Mouse (Mus musculus) forebrain, embryonic 14.5 days (tissue): ENCODE results near the gene Tpd52l2. TPM values are rescaled to one million over a fixed set of nuclear protein-coding genes. Genes with fewer than 3 reads are reported as not detected.

ENCODE experiments used
- ATAC-seq: fragments of 200-750 bp; cut with Nextera tagmentation; 2 replicates; pipeline ENCODE4 v1.8.0; 2017; ENCODE audit warnings: mild to moderate bottlenecking, moderate library complexity
- DNase-seq: peaks from one replicate; pipeline ENCODE4 v3.0.0-alpha.2; 2015; ENCODE audit warnings: low spot score
- H3K27ac ChIP-seq: fragments of 300-500 bp; sonication (generic); 2 replicates; pipeline ENCODE4 v1.5.1; 2014; ENCODE audit warnings: low read depth, mild to moderate bottlenecking, control low read depth, low read length, moderate library complexity
- H3K27me3 ChIP-seq: fragments of 300-500 bp; sonication (generic); replicated peaks from 2 replicates; pipeline ENCODE4 v1.6.1; 2014; ENCODE audit warnings: low read length, control low read depth, mixed read lengths; ENCODE audit not compliant: control insufficient read depth, insufficient read depth
- H3K36me3 ChIP-seq: fragments of 300-500 bp; sonication (generic); 2 replicates; pipeline ENCODE4 v1.6.1; 2014; ENCODE audit warnings: low read length, control low read depth; ENCODE audit not compliant: control insufficient read depth, insufficient read depth
- H3K4me1 ChIP-seq: fragments of 300-500 bp; sonication (generic); 2 replicates; pipeline ENCODE4 v1.6.1; 2014; ENCODE audit warnings: antibody characterized with exemption, low read length, control low read depth; ENCODE audit not compliant: control insufficient read depth, insufficient read depth
- H3K4me2 ChIP-seq: fragments of 300-500 bp; sonication (generic); 2 replicates; pipeline ENCODE4 v1.6.1; 2014; ENCODE audit warnings: mild to moderate bottlenecking, control low read depth, low read length
- H3K4me3 ChIP-seq: fragments of 300-500 bp; sonication (generic); 2 replicates; pipeline ENCODE4 v1.5.1; 2014; ENCODE audit warnings: low read depth, low read length, control low read depth
- H3K9ac ChIP-seq: fragments of 300-500 bp; sonication (generic); 2 replicates; pipeline ENCODE4 v1.6.1; 2014; ENCODE audit warnings: mild to moderate bottlenecking, low read length, control low read depth, moderate library complexity
- H3K9me3 ChIP-seq: fragments of 300-500 bp; sonication (generic); replicated peaks from 2 replicates; pipeline ENCODE4 v1.6.1; 2016; ENCODE audit warnings: low read length, control low read depth, mixed read lengths; ENCODE audit not compliant: control insufficient read depth
- WGBS: fragments of 180-500 bp; shearing (Covaris S2); extraction: QIAGEN DNeasy Blood & Tissue Kit; methylation state at CpG from one replicate; pipeline ENCODE4 v1.1.7; 2014; 5-methylcytosine and 5-hydroxymethylcytosine counted together
- polyA plus RNA-seq: library from polyadenylated mRNA; unstranded; fragments of >200 nt; fragmentation: Nextera tagmentation; extraction: Ambion mirVana; gene quantifications from 2 replicates; pipeline ENCODE4 v1.2.1, GENCODE M21; 2014

The Tpd52l2 gene
- 143 and 151 TPM in 2 replicates for polyA plus RNA-seq

GRCm38 (mm10) chr2:181496831-181497547 lies at the start of gene Tpd52l2:
Gene Tpd52l2 (plus strand): TSS chr2:181497142.
- H3K9ac ChIP-seq = peak within 1 kb of the TSS; percentile 90
- H3K36me3 ChIP-seq = peaks cover 20% of the 10 kb centered on the region
- H3K4me1 ChIP-seq = peaks cover 7% of the 10 kb centered on the region
- H3K27me3 ChIP-seq = no peaks in the 10 kb centered on the region
- H3K4me2 ChIP-seq = peak within 1 kb of the TSS; percentile 69
- peak within 1 kb of the TSS; percentile 86 for H3K27ac ChIP-seq
- peak within 1 kb of the TSS; percentile 92 for H3K4me3 ChIP-seq
- ATAC-seq (peak; percentile 99), DNase-seq (peak; percentile 99)
- WGBS = under 1% methylated on average over 46 of the region's 46 CpGs
- no peaks in the 10 kb centered on the region for H3K9me3 ChIP-seq

GRCm38 (mm10) chr2:181452181-181452580 lies 44.8 kb upstream of the Tpd52l2 start:
- whole genome bisulfite sequencing = 71% methylated on average over 4 of the region's 4 CpGs

DNA sequence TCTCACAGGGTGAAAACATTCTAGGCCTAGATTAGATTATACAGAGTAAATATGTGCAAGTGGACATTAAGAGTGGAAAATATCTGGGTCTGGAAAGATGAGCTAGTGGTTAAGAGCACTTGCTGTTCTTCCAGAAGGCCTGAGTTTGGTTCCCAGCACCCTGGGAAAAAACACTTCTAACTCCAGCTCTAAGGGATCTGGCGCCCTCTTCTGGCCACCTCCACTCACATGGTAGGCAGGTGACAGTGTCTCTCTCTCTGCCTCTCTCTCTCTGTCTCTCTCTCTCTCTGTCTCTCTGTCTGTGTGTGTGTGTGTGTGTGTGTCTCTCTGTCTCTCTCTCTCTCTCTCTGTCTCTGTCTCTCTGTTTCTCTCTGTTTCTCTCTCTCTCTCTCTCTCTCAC lies 43.7 kb upstream of the Tpd52l2 start:
- H3K27ac ChIP-seq = no peak overlapping the region
- no peak overlapping the region for H3K4me2 ChIP-seq
- H3K4me1 ChIP-seq = peaks cover 3% of the 10 kb centered on the region; the same call in 1 of the 2 replicates
- no peak overlapping the region for H3K4me3 ChIP-seq
- H3K36me3 ChIP-seq = no peaks in the 10 kb centered on the region
- ATAC-seq = no peak
- peaks cover 13% of the 10 kb centered on the region for H3K27me3 ChIP-seq
- no peak for DNase-seq
- H3K9me3 ChIP-seq = no peaks in the 10 kb centered on the region
- 60% methylated on average over 1 of the region's 1 CpGs for WGBS
- no peak overlapping the region for H3K9ac ChIP-seq

More at GRCm38 (mm10) chr2:181452181-181452580, 44.8 kb upstream of the Tpd52l2 start:
- ATAC-seq (no peak), DNase-seq (no peak)
- Histone ChIP-seq H3K9ac (no peak overlapping the region), H3K27ac (no peak overlapping the region), H3K4me1 (no peaks in the 10 kb centered on the region), H3K4me2 (no peak overlapping the region), H3K36me3 (no peaks in the 10 kb centered on the region), H3K4me3 (no peak overlapping the region), H3K9me3 (no peaks in the 10 kb centered on the region), H3K27me3 (0 out of 2 replicates have a peak, but pooled peaks cover 2% of the 10 kb centered on the region)

DNA sequence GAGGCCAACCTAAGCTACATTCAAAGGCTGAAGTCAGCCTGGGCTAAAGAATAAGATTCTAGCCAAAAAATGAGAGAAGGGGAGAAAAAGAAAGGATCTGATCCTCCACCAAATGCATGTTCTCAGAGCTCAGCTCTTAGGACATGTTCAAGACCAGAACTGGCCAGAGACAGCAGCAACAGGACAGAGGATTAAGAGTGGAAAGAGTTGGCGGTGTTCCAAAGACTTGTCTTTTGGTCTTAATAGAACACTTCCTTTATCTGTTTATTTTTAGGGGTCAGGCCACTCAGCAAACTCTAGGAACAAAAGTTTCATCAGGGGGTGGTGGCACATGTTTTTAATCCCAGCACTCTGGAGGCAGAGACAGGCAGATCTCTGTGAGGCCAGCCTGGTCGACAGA lies 41.0 kb upstream of the Tpd52l2 start:
- no peak overlapping the region for H3K4me3 ChIP-seq
- no peak overlapping the region for H3K27ac ChIP-seq
- no peak overlapping the region for H3K9ac ChIP-seq
- 79% methylated on average over 2 of the region's 2 CpGs for WGBS
- DNase-seq = no peak
- no peaks in the 10 kb centered on the region for H3K36me3 ChIP-seq
- peaks cover 4% of the 10 kb centered on the region; the same call in 1 of the 2 replicates for H3K4me1 ChIP-seq
- H3K27me3 ChIP-seq = peaks cover 23% of the 10 kb centered on the region
- no peaks in the 10 kb centered on the region for H3K9me3 ChIP-seq
- no peak for ATAC-seq
- no peak overlapping the region for H3K4me2 ChIP-seq

DNA sequence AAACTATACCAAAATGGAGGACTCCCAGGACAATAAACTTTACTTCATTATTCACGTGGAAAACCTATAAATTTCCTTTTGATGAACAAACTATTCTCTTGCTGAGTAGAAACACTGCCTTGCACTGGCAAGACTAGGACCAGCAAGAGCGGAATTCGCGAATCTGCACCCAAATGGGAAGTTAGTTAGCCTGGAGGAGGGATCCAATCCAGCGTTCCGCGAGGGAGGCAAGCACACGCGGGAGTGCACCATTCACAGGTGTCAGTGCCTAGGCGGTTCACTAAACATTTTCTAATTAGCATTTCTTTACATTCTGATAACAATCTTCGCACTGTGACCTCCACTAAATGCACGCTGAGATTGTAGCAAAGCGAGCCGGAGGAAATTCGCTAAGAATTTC lies 39.1 kb upstream of the Tpd52l2 start:
- peak overlapping the region; percentile 81; the same call in 1 of the 2 replicates for H3K9ac ChIP-seq
- H3K4me2 ChIP-seq = peak overlapping the region; percentile 99
- H3K4me1 ChIP-seq = peaks cover 4% of the 10 kb centered on the region; the same call in 1 of the 2 replicates
- H3K27ac ChIP-seq = no peak overlapping the region
- DNase-seq (peak; percentile 17), ATAC-seq (no peak)
- H3K36me3 ChIP-seq = no peaks in the 10 kb centered on the region
- no peaks in the 10 kb centered on the region for H3K9me3 ChIP-seq
- H3K27me3 ChIP-seq = peaks cover 23% of the 10 kb centered on the region
- peak overlapping the region; percentile 90 for H3K4me3 ChIP-seq
- WGBS = 3% methylated on average over 15 of the region's 15 CpGs

DNA sequence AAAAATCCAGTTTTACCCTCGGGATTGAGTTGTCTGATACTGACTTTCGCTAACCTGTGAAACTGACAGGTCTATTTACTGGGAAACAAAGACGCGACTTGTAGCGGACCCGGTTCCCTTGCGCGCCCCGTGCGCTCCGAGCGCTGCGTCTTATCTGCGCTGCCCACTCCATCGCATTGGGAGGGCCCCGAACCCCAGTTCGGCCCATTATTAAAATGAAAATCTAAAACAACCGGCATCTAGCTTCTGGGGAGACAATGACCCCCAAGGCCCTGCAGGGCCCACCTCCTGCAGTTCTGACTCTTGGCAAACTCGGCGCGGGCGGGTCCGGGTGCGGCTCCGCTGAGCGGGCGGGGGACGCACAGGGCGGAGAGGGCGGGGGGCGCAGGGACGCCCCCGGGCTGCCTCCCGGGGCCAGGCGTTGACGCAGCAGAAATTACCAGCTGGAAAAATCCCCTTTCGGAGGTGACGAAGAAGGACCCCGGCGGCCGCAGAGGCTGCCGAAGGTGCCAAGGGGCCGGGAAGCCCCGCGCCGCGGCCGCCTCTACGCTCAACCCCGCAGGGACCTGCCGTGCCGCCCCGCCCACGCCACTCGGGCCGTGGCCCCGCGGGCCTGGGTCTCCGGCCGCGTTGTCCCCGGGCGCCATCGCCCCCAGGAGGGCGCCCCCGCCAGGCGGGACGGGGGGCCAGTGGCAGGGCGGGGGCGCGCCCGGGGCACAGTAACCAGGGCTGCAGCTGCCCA lies 38.4 kb upstream of the Tpd52l2 start:
- H3K9ac ChIP-seq = peak overlapping the region; percentile 81
- no peak overlapping the region; the same call in 1 of the 2 replicates for H3K27ac ChIP-seq
- H3K4me1 ChIP-seq = peaks cover 4% of the 10 kb centered on the region; the same call in 1 of the 2 replicates
- ATAC-seq (peak; percentile 61), DNase-seq (peak; percentile 21)
- H3K36me3 ChIP-seq = no peaks in the 10 kb centered on the region
- no peaks in the 10 kb centered on the region for H3K9me3 ChIP-seq
- peaks cover 23% of the 10 kb centered on the region for H3K27me3 ChIP-seq
- H3K4me2 ChIP-seq = peak overlapping the region; percentile 99
- peak overlapping the region; percentile 90 for H3K4me3 ChIP-seq
- under 1% methylated on average over 50 of the region's 72 CpGs for WGBS

DNA sequence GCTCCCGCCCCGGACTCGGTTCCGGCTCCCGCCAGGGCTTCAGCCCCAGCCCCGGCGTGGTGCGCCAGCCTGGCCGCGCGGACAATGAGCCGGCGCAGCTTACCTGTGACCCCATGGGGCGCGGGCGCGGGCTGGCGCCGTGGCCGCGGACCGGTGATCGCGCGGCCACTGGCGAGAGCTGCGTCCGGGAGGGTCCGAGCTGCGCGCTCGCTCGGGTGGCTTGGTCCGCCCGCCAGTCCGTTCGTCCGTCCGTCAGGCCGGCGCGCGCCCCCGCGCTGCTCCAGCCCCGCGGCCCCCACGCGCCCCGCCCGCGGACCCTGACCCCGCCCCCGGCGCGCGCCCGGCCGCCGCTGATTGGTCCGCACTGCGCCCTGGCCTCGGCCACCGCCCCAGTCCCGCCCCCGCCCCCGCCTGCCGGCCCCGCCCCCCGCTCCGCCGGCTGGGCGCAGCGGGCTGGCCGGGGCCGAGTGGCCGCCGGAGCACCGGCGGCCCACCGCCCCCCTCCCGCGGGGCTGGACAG lies 37.7 kb upstream of the Tpd52l2 start, which contains the start of gene Zbtb46:
Zbtb46 (minus strand) TSS at position 274 of the 520 bp plus-strand sequence.
- peak within 1 kb of the TSS; percentile 99 for H3K4me2 ChIP-seq
- no peaks in the 10 kb centered on the region for H3K36me3 ChIP-seq
- WGBS = 5% methylated on average over 45 of the region's 83 CpGs
- peaks cover 23% of the 10 kb centered on the region for H3K27me3 ChIP-seq
- ATAC-seq (peak; percentile 93), DNase-seq (peak; percentile 66)
- no peaks in the 10 kb centered on the region for H3K9me3 ChIP-seq
- H3K4me1 ChIP-seq = peaks cover 4% of the 10 kb centered on the region; the same call in 1 of the 2 replicates
- H3K27ac ChIP-seq = no peak within 1 kb of the TSS; the same call in 1 of the 2 replicates
- peak within 1 kb of the TSS; percentile 90 for H3K4me3 ChIP-seq
- H3K9ac ChIP-seq = peak within 1 kb of the TSS; percentile 81

- Histone ChIP-seq H3K9ac (peak overlapping the region; percentile 81), H3K27ac (no peak overlapping the region), H3K4me3 (peak overlapping the region; percentile 90), H3K4me2 (peak overlapping the region; percentile 99), H3K9me3 (no peaks in the 10 kb centered on the region), H3K27me3 (peaks cover 23% of the 10 kb centered on the region), H3K36me3 (no peaks in the 10 kb centered on the region), H3K4me1 (peaks cover 4% of the 10 kb centered on the region; the same call in 1 of the 2 replicates)
- ATAC-seq (peak; percentile 66), DNase-seq (peak; percentile 46)
- WGBS = under 1% methylated on average over 71 of the region's 71 CpGs
Measured at GRCm38 (mm10) chr2:181459673-181460621, 37.0 kb upstream of the Tpd52l2 start.
